Mouse (Mus musculus): ENCODE measurements at regions not wholly inside any gene's neighbourhood (a gene's known extent, or its start where the extent isn't known, plus 50 kb on each side); places are given as distances from the start of the nearest gene placed in this dataset.

DNA sequence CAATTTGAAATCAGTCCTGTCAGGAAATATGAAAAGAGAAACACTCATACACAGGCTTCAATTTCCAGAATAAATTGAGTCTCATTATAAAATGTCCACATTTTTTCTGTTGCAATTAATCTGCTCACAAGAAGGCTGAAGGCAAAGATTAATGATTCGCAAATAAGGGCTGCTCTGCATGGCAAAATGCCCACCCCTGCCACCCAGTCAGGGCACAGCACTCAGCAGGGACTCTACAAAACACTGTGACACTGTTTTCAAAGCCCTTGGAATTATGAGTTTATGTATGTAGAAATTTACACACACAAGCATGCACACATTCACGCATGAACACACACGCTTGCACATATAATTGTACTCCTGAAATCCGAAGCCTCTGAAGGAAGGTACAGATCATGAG is 50.0 kb upstream of the Rhoj start:
- peak; percentile 32 for DNase-seq
